In the genomic region with DNA sequence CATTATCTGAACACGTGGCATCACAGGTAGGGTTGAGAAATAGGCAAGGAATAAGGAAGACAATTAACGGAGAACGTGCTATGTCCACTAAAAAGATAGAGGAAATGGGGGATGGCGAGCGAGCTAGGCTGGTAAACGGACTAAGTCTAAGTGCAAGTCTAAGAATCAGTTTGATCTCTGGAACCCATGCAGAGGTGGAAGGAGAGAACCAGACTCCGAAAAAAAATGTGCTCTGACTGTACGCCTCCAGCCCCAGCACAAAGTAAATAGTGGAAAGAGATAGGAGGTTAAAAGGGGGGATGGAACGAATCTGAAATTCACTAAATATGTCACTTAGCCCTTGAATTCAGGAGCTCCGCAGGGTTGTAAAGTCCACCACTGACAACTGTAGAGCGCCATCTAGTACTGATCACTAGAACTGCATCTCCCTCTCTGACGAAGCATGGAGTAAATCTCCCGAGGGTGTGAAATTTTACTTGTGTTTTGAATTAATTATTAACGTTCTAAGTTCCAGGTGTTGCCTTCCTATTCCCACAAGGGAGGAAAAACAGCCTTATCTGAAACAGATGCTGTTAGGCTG, we compare ENCODE assay signal across 8 mouse cellular contexts. TPM values are rescaled to one million over a fixed set of nuclear protein-coding genes. Genes with fewer than 3 reads are reported as not detected.
DNase-seq lines count a peak whose midpoint lies in the region; ATAC-seq and TF ChIP-seq lines count a peak whose summit lies in the region.

No protein-coding gene starts in this region.

- no peaks in the 10 kb centered on the region for H3K36me3 ChIP-seq in lung, postnatal 0 days (ENCODE audit: insufficient read depth, low read length)
- no peaks in the 10 kb centered on the region for H3K36me3 ChIP-seq in neural tube, embryonic 12.5 days

- TF ChIP-seq POLR2A in lung, adult 2 months (IDR thresholded peaks at IDR 0.05; ENCODE audit: borderline replicate concordance, extremely low read depth, low read depth, low read length): no peak

- no peak overlapping the region; the same call in 1 of the 2 replicates for H3K4me2 ChIP-seq in lung, postnatal 0 days (replicated peaks; ENCODE audit: low read depth, low read length)
- H3K4me2 ChIP-seq in neural tube, embryonic 12.5 days (replicated peaks): peak overlapping the region; percentile 6; the same call in 1 of the 2 replicates

- H3K4me1 ChIP-seq in lung, postnatal 0 days (ENCODE audit: insufficient read depth, low read depth, low read length): no peaks in the 10 kb centered on the region
- no peaks in the 10 kb centered on the region for H3K4me1 ChIP-seq in lung, adult 2 months (ENCODE audit: control insufficient read depth, insufficient read depth, low read length)
- no peaks in the 10 kb centered on the region for H3K4me1 ChIP-seq in neural tube, embryonic 12.5 days

- H3K27me3 ChIP-seq in lung, postnatal 0 days (replicated peaks; ENCODE audit: insufficient read depth, low read length): no peaks in the 10 kb centered on the region
- H3K27me3 ChIP-seq in neural tube, embryonic 12.5 days (replicated peaks): no peaks in the 10 kb centered on the region

- no peak for TF ChIP-seq EP300 in lung, postnatal 0 days (IDR thresholded peaks at IDR 0.05)

- no peak for ATAC-seq in lung, postnatal 0 days
- ATAC-seq in granulocyte monocyte progenitor cell, adult 5-6 weeks (replicated peaks; ENCODE audit: poor library complexity, severe bottlenecking): peak; percentile 92
- ATAC-seq in neural tube, embryonic 12.5 days (ENCODE audit: low FRiP score, low read depth): peak; percentile 48; the same call in 1 of the 2 replicates

- DNase-seq in lung, postnatal 0 days (ENCODE audit: low spot score): peak; percentile 49
- DNase-seq in lung, adult 2 months: no peak
- DNase-seq in cerebellum, adult 18-20 months: peak; percentile 60 to 61
- DNase-seq in layer of hippocampus, adult 11-12 months (ENCODE audit: low spot score): peak; percentile 35
- no peak for DNase-seq in urinary bladder, postnatal 14 days (ENCODE audit: low spot score)
- DNase-seq in urinary bladder, postnatal 36 days (ENCODE audit: low spot score in 2 of 2): no peak

- TF ChIP-seq CTCF in lung, postnatal 0 days (IDR thresholded peaks at IDR 0.05): peak; percentile 73
- TF ChIP-seq CTCF in lung, adult 2 months (IDR thresholded peaks at IDR 0.05; ENCODE audit: insufficient read depth, low read length): no peak

- H3K27ac ChIP-seq in lung, postnatal 0 days (ENCODE audit: low read length): no peak overlapping the region
- H3K27ac ChIP-seq in neural tube, embryonic 12.5 days: no peak overlapping the region

- WGBS in lung, postnatal 0 days: 27% methylated on average over 14 of the region's 14 CpGs
- 34% methylated on average over 14 of the region's 14 CpGs for WGBS in lung, adult 2 months
- 42% methylated on average over 14 of the region's 14 CpGs for WGBS in neural tube, embryonic 12.5 days

- H3K4me3 ChIP-seq in lung, postnatal 0 days (ENCODE audit: low read depth, low read length): no peak overlapping the region
- no peak overlapping the region for H3K4me3 ChIP-seq in lung, adult 2 months (replicated peaks; ENCODE audit: extremely low read depth, low read depth, low read length)
- no peak overlapping the region for H3K4me3 ChIP-seq in neural tube, embryonic 12.5 days

- H3K9ac ChIP-seq in lung, postnatal 0 days (replicated peaks; ENCODE audit: low read depth): no peak overlapping the region
- H3K9ac ChIP-seq in neural tube, embryonic 12.5 days: no peak overlapping the region

- H3K9me3 ChIP-seq in lung, postnatal 0 days (ENCODE audit: low read length): no peaks in the 10 kb centered on the region
- H3K9me3 ChIP-seq in neural tube, embryonic 12.5 days: no peaks in the 10 kb centered on the region

RNA-seq across cellular contexts. Expression of a gene that starts 44.8 kb away (rescaled TPM):
- polyA plus RNA-seq in lung, postnatal 0 days (2015; fragmentation: Nextera tagmentation; extraction: Ambion mirVana): 45.0 and 51.6 TPM in 2 replicates
- polyA plus RNA-seq in lung, adult 2 months (2012; rRNA removed): 16.7 and 34.1 TPM in 2 replicates
- 17.2 and 19.9 TPM in 2 replicates for total RNA-seq in granulocyte monocyte progenitor cell, adult 5-6 weeks (2014; fragmentation: Nextera tagmentation)
- total RNA-seq in granulocyte monocyte progenitor cell, adult 5-6 weeks (2017): 11.5 and 24.6 TPM in 2 replicates
- 33.1 and 37.2 TPM in 2 replicates for polyA plus RNA-seq in neural tube, embryonic 12.5 days (2016; fragmentation: Nextera tagmentation; extraction: Ambion mirVana)

RNA-seq across cellular contexts. Expression of a gene that starts 46.4 kb away (rescaled TPM):
- polyA plus RNA-seq in lung, postnatal 0 days (2015; fragmentation: Nextera tagmentation; extraction: Ambion mirVana): not detected in 2 replicates
- 0.06 TPM in 1 of 2 replicates, not detected in the other for polyA plus RNA-seq in lung, adult 2 months (2012; rRNA removed)
- total RNA-seq in granulocyte monocyte progenitor cell, adult 5-6 weeks (2014; fragmentation: Nextera tagmentation): not detected in 2 replicates
- 0.04 and 0.72 TPM in 2 replicates for total RNA-seq in granulocyte monocyte progenitor cell, adult 5-6 weeks (2017)
- 2.3 and 2.7 TPM in 2 replicates for polyA plus RNA-seq in neural tube, embryonic 12.5 days (2016; fragmentation: Nextera tagmentation; extraction: Ambion mirVana)

Comparison
In these comparisons a context has a peak if more than half of its experiments do, and no peak if none do; other contexts are left out.
1. DNase-seq: peak in lung, postnatal 0 days (single experiment), cerebellum, adult 18-20 months (2 of 2) and layer of hippocampus, adult 11-12 months (single experiment); none in lung, adult 2 months (single experiment), urinary bladder, postnatal 14 days (single experiment) and urinary bladder, postnatal 36 days (0 of 2).